Mouse (Mus musculus): ENCODE data around the gene Aars2. TPM values are rescaled to one million over a fixed set of nuclear protein-coding genes. Genes with fewer than 3 reads are reported as not detected.
A peak's percentile ranks its signal among the peaks of the same experiment; 100 is the strongest.

The Aars2 gene
- polyA plus RNA-seq, 1 experiment from 2014 or later, result 17.1 TPM

GRCm38 (mm10) chr17:45555452-45556106 lies 48.9 kb downstream of the Aars2 start, which contains the start of gene Nfkbie:
TSS of gene Nfkbie (plus strand) at chr17:45555703.
- Histone ChIP-seq H3K4me3 (peak within 1 kb of the TSS; percentile 67), H3K9me3 (no peaks in the 10 kb centered on the region), H3K27me3 (peaks cover 21% of the 10 kb centered on the region), H3K4me2 (peak within 1 kb of the TSS; percentile 97), H3K36me3 (no peaks in the 10 kb centered on the region), H3K27ac (replicated peaks) (no peak within 1 kb of the TSS), H3K4me1 (replicated peaks) (peaks cover 26% of the 10 kb centered on the region), H3K9ac (peak within 1 kb of the TSS; percentile 81)
- under 1% methylated on average over 45 of the region's 45 CpGs for WGBS
- ATAC-seq (ENCODE audit: low read depth), result peak; percentile 82

GRCm38 (mm10) chr17:45556107-45556489 lies 49.5 kb downstream of the Aars2 start:
- Histone ChIP-seq H3K4me3 (peak overlapping the region; percentile 67), H3K9ac (peak overlapping the region; percentile 81), H3K9me3 (no peaks in the 10 kb centered on the region), H3K27me3 (peaks cover 16% of the 10 kb centered on the region), H3K27ac (replicated peaks) (no peak overlapping the region), H3K36me3 (no peaks in the 10 kb centered on the region), H3K4me1 (replicated peaks) (peaks cover 26% of the 10 kb centered on the region), H3K4me2 (peak overlapping the region; percentile 97)
- WGBS, result 5% methylated on average over 14 of the region's 14 CpGs
- ATAC-seq (ENCODE audit: low read depth), result 0 out of 2 replicates have a peak, but pooled peaks have one; percentile 2

- Histone ChIP-seq H3K9me3 (no peaks in the 10 kb centered on the region), H3K36me3 (no peaks in the 10 kb centered on the region), H3K9ac (peak overlapping the region; percentile 81; the same call in 1 of the 2 replicates), H3K4me3 (peak overlapping the region; percentile 67), H3K27ac (replicated peaks) (no peak overlapping the region), H3K27me3 (peaks cover 14% of the 10 kb centered on the region), H3K4me2 (peak overlapping the region; percentile 97), H3K4me1 (replicated peaks) (peaks cover 24% of the 10 kb centered on the region)
- WGBS, result 73% methylated on average over 3 of the region's 3 CpGs
- ATAC-seq (ENCODE audit: low read depth), result no peak
Measured at GRCm38 (mm10) chr17:45556514-45557245, 50.0 kb downstream of the Aars2 start.

GRCm38 (mm10) chr17:45557246-45557824 lies 50.7 kb downstream of the Aars2 start:
- no peaks in the 10 kb centered on the region for H3K36me3 ChIP-seq
- 68% methylated on average over 7 of the region's 7 CpGs for WGBS
- no peak overlapping the region for H3K4me3 ChIP-seq
- no peak overlapping the region for H3K27ac ChIP-seq (replicated peaks)
- H3K4me2 ChIP-seq, result no peak overlapping the region
- H3K4me1 ChIP-seq (replicated peaks), result peaks cover 20% of the 10 kb centered on the region
- H3K27me3 ChIP-seq, result peaks cover 14% of the 10 kb centered on the region
- H3K9ac ChIP-seq, result 0 out of 2 replicates have a peak overlapping the region, but pooled peaks have one; percentile 31
- H3K9me3 ChIP-seq, result no peaks in the 10 kb centered on the region
- no peak for ATAC-seq (ENCODE audit: low read depth)

- Histone ChIP-seq H3K4me3 (no peak overlapping the region), H3K9ac (no peak overlapping the region), H3K27ac (replicated peaks) (no peak overlapping the region), H3K36me3 (no peaks in the 10 kb centered on the region), H3K4me1 (replicated peaks) (peaks cover 20% of the 10 kb centered on the region), H3K9me3 (no peaks in the 10 kb centered on the region), H3K27me3 (peaks cover 11% of the 10 kb centered on the region), H3K4me2 (no peak overlapping the region)
- 73% methylated on average over 16 of the region's 16 CpGs for WGBS
- no peak for ATAC-seq (ENCODE audit: low read depth)
Measured at GRCm38 (mm10) chr17:45557998-45558862, 51.6 kb downstream of the Aars2 start.

- Histone ChIP-seq H3K27ac (replicated peaks) (no peak overlapping the region), H3K9ac (no peak overlapping the region), H3K27me3 (peaks cover 11% of the 10 kb centered on the region), H3K36me3 (no peaks in the 10 kb centered on the region), H3K4me1 (replicated peaks) (peaks cover 27% of the 10 kb centered on the region), H3K4me2 (no peak overlapping the region), H3K9me3 (no peaks in the 10 kb centered on the region), H3K4me3 (no peak overlapping the region)
- ATAC-seq (ENCODE audit: low read depth), result no peak
- 90% methylated on average over 15 of the region's 15 CpGs for WGBS
Measured at GRCm38 (mm10) chr17:45559732-45560525, 53.3 kb downstream of the Aars2 start.

- no peaks in the 10 kb centered on the region for H3K9me3 ChIP-seq
- WGBS, result 82% methylated on average over 12 of the region's 12 CpGs
- ATAC-seq (ENCODE audit: low read depth), result no peak
- H3K9ac ChIP-seq, result 0 out of 2 replicates have a peak overlapping the region, but pooled peaks have one; percentile 92
- H3K36me3 ChIP-seq, result peaks cover 32% of the 10 kb centered on the region
- H3K27me3 ChIP-seq, result no peaks in the 10 kb centered on the region
- H3K4me3 ChIP-seq, result 0 out of 2 replicates have a peak overlapping the region, but pooled peaks have one; percentile 81
- peak overlapping the region; percentile 96 for H3K4me2 ChIP-seq
- peaks cover 38% of the 10 kb centered on the region for H3K4me1 ChIP-seq (replicated peaks)
- no peak overlapping the region for H3K27ac ChIP-seq (replicated peaks)
Measured at GRCm38 (mm10) chr17:45563216-45563615, 56.6 kb downstream of the Aars2 start.

GRCm38 (mm10) chr17:45563655-45564530 lies 57.3 kb downstream of the Aars2 start, which contains the start of gene Slc35b2:
TSS of gene Slc35b2 (plus strand) at chr17:45563874.
- H3K4me2 ChIP-seq, result peak within 1 kb of the TSS; percentile 96
- no peaks in the 10 kb centered on the region for H3K9me3 ChIP-seq
- H3K27ac ChIP-seq (replicated peaks), result peak within 1 kb of the TSS; percentile 90
- ATAC-seq (ENCODE audit: low read depth), result peak; percentile 87
- peak within 1 kb of the TSS; percentile 81 for H3K4me3 ChIP-seq
- peaks cover 38% of the 10 kb centered on the region for H3K36me3 ChIP-seq
- H3K9ac ChIP-seq, result peak within 1 kb of the TSS; percentile 92
- H3K4me1 ChIP-seq (replicated peaks), result peaks cover 44% of the 10 kb centered on the region
- H3K27me3 ChIP-seq, result no peaks in the 10 kb centered on the region
- under 1% methylated on average over 41 of the region's 61 CpGs for WGBS

- H3K4me3 ChIP-seq, result peak overlapping the region; percentile 81
- WGBS, result 9% methylated on average over 18 of the region's 18 CpGs
- H3K9ac ChIP-seq, result peak overlapping the region; percentile 92
- peaks cover 46% of the 10 kb centered on the region for H3K36me3 ChIP-seq
- H3K4me2 ChIP-seq, result peak overlapping the region; percentile 96
- H3K27me3 ChIP-seq, result no peaks in the 10 kb centered on the region
- no peaks in the 10 kb centered on the region for H3K9me3 ChIP-seq
- H3K4me1 ChIP-seq (replicated peaks), result peaks cover 51% of the 10 kb centered on the region
- peak overlapping the region; percentile 90 for H3K27ac ChIP-seq (replicated peaks)
- peak; percentile 1; the same call in 1 of the 2 replicates for ATAC-seq (ENCODE audit: low read depth)
Measured at GRCm38 (mm10) chr17:45564531-45565084, 58.0 kb downstream of the Aars2 start.

GRCm38 (mm10) chr17:45565103-45565502 lies 58.5 kb downstream of the Aars2 start:
- no peak for ATAC-seq (ENCODE audit: low read depth)
- Histone ChIP-seq H3K4me2 (peak overlapping the region; percentile 96), H3K36me3 (peaks cover 50% of the 10 kb centered on the region), H3K9me3 (no peaks in the 10 kb centered on the region), H3K4me3 (peak overlapping the region; percentile 81), H3K4me1 (replicated peaks) (peaks cover 56% of the 10 kb centered on the region), H3K9ac (peak overlapping the region; percentile 92), H3K27me3 (no peaks in the 10 kb centered on the region), H3K27ac (replicated peaks) (no peak overlapping the region)
- 95% methylated on average over 11 of the region's 11 CpGs for WGBS

Measured in neural tube, embryonic 13.5 days (tissue).